ENCODE assay signal across 8 mouse cellular contexts in the genomic region with DNA sequence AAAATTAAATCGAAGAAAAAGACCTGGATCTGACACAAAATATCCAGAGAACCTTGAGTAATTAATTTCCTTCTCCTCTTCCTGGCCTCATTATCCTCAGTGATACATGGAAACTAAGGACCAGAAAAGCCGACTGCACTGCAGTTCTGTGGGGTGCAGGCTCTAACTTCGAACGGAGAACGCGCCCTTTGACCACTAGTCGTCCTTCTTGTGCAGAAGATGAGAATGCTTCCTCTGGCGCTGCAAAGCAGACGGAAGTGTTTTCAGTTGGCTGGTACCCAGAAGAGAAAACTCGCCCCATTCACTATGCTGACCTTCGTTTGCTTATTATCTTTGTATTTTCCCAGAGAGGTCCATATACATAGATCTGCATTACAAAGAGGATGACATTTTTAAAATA.
DNase-seq lines count a peak whose midpoint lies in the region; ATAC-seq and TF ChIP-seq lines count a peak whose summit lies in the region.

No protein-coding gene starts in this region.

- DNase-seq in liver, adult 2 months (ENCODE audit: extremely low read depth, low read depth, low spot score): peak; percentile 14
- no peak for DNase-seq in liver, embryonic 11.5 days (ENCODE audit: low spot score)
- peak; percentile 72 for DNase-seq in embryonic facial prominence, embryonic 10.5 days (ENCODE audit: low spot score)
- peak; percentile 50 to 58 for DNase-seq in lung, adult 18-20 months
- DNase-seq in testis, postnatal 14 days (ENCODE audit: low spot score): peak; percentile 45

- H3K79me2 ChIP-seq in liver, adult 2 months (ENCODE audit: control insufficient read depth, insufficient read depth, low read length): no peaks in the 10 kb centered on the region

- no peaks in the 10 kb centered on the region for H3K36me3 ChIP-seq in liver, adult 2 months (ENCODE audit: control insufficient read depth, insufficient read depth, low read length)
- no peaks in the 10 kb centered on the region for H3K36me3 ChIP-seq in liver, embryonic 11.5 days (ENCODE audit: control insufficient read depth, insufficient read depth, low read length)
- no peaks in the 10 kb centered on the region for H3K36me3 ChIP-seq in embryonic facial prominence, embryonic 10.5 days (replicated peaks)
- no peaks in the 10 kb centered on the region for H3K36me3 ChIP-seq in heart, embryonic 11.5 days (ENCODE audit: control insufficient read depth, insufficient read depth, low read length)
- H3K36me3 ChIP-seq in kidney, embryonic 16.5 days (ENCODE audit: insufficient read depth, low read length): no peaks in the 10 kb centered on the region
- no peaks in the 10 kb centered on the region for H3K36me3 ChIP-seq in neural tube, embryonic 14.5 days (ENCODE audit: control insufficient read depth, insufficient read depth, low read length)

- H3K4me3 ChIP-seq in liver, adult 2 months (ENCODE audit: insufficient read depth, low read depth, low read length): no peak overlapping the region
- no peak overlapping the region for H3K4me3 ChIP-seq in liver, embryonic 11.5 days (ENCODE audit: low read depth, low read length)
- H3K4me3 ChIP-seq in embryonic facial prominence, embryonic 10.5 days: no peak overlapping the region
- no peak overlapping the region for H3K4me3 ChIP-seq in heart, embryonic 11.5 days (ENCODE audit: low read depth, low read length)
- no peak overlapping the region for H3K4me3 ChIP-seq in kidney, embryonic 16.5 days (ENCODE audit: low read length)
- H3K4me3 ChIP-seq in neural tube, embryonic 14.5 days (ENCODE audit: low read depth, low read length): no peak overlapping the region

- no peaks in the 10 kb centered on the region for H3K4me1 ChIP-seq in liver, adult 2 months (ENCODE audit: control insufficient read depth, insufficient read depth, low read length)
- H3K4me1 ChIP-seq in liver, embryonic 11.5 days (replicated peaks; ENCODE audit: control insufficient read depth, insufficient read depth, low read length): no peaks in the 10 kb centered on the region
- peaks cover 3% of the 10 kb centered on the region; the same call in 1 of the 2 replicates for H3K4me1 ChIP-seq in embryonic facial prominence, embryonic 10.5 days
- no peaks in the 10 kb centered on the region for H3K4me1 ChIP-seq in heart, embryonic 11.5 days (ENCODE audit: control insufficient read depth, insufficient read depth, low read length)
- H3K4me1 ChIP-seq in kidney, embryonic 16.5 days (ENCODE audit: insufficient read depth, low read length): no peaks in the 10 kb centered on the region
- no peaks in the 10 kb centered on the region for H3K4me1 ChIP-seq in neural tube, embryonic 14.5 days (ENCODE audit: control insufficient read depth, insufficient read depth, low read length)

- H3K4me2 ChIP-seq in liver, embryonic 11.5 days: no peak overlapping the region
- no peak overlapping the region for H3K4me2 ChIP-seq in heart, embryonic 11.5 days
- no peak overlapping the region for H3K4me2 ChIP-seq in kidney, embryonic 16.5 days (replicated peaks; ENCODE audit: low read depth, low read length)
- H3K4me2 ChIP-seq in neural tube, embryonic 14.5 days (ENCODE audit: low read depth, low read length): no peak overlapping the region

- H3K27me3 ChIP-seq in liver, adult 2 months (ENCODE audit: control insufficient read depth, insufficient read depth, low read length): no peaks in the 10 kb centered on the region
- no peaks in the 10 kb centered on the region for H3K27me3 ChIP-seq in liver, embryonic 11.5 days (replicated peaks; ENCODE audit: control insufficient read depth, insufficient read depth, low read length)
- H3K27me3 ChIP-seq in embryonic facial prominence, embryonic 10.5 days (replicated peaks; ENCODE audit: low read depth, poor library complexity, severe bottlenecking): 0 out of 2 replicates have a peak, but pooled peaks cover 4% of the 10 kb centered on the region
- H3K27me3 ChIP-seq in heart, embryonic 11.5 days (ENCODE audit: control insufficient read depth, insufficient read depth, low read length): no peaks in the 10 kb centered on the region
- no peaks in the 10 kb centered on the region for H3K27me3 ChIP-seq in kidney, embryonic 16.5 days (ENCODE audit: insufficient read depth, low read length)
- H3K27me3 ChIP-seq in neural tube, embryonic 14.5 days (ENCODE audit: control insufficient read depth, insufficient read depth, low read length): no peaks in the 10 kb centered on the region

- H3K9me3 ChIP-seq in liver, embryonic 11.5 days (ENCODE audit: control insufficient read depth, low read length): no peaks in the 10 kb centered on the region
- H3K9me3 ChIP-seq in embryonic facial prominence, embryonic 10.5 days: no peaks in the 10 kb centered on the region
- H3K9me3 ChIP-seq in heart, embryonic 11.5 days (replicated peaks; ENCODE audit: control insufficient read depth, low read length): no peaks in the 10 kb centered on the region
- H3K9me3 ChIP-seq in kidney, embryonic 16.5 days (ENCODE audit: low read length): no peaks in the 10 kb centered on the region
- H3K9me3 ChIP-seq in neural tube, embryonic 14.5 days (ENCODE audit: control insufficient read depth, low read length): no peaks in the 10 kb centered on the region

- TF ChIP-seq POLR2A in liver, adult 2 months (IDR thresholded peaks at IDR 0.05; ENCODE audit: extremely low read depth, insufficient read depth, low read length): no peak

- WGBS in liver, adult 2 months: 12% methylated on average over 11 of the region's 11 CpGs
- WGBS in liver, embryonic 11.5 days: 15% methylated on average over 11 of the region's 11 CpGs
- 13% methylated on average over 11 of the region's 11 CpGs for WGBS in embryonic facial prominence, embryonic 10.5 days
- WGBS in heart, embryonic 11.5 days (ENCODE audit: insufficient replicate concordance): 12% methylated on average over 11 of the region's 11 CpGs
- 9% methylated on average over 11 of the region's 11 CpGs for WGBS in kidney, embryonic 16.5 days
- WGBS in neural tube, embryonic 14.5 days: 11% methylated on average over 11 of the region's 11 CpGs

- ATAC-seq in liver, embryonic 11.5 days (replicated peaks; ENCODE audit: low FRiP score): no peak
- 0 out of 2 replicates have a peak, but pooled peaks have one; percentile 26 for ATAC-seq in heart, embryonic 11.5 days (replicated peaks; ENCODE audit: insufficient number of reproducible peaks, low FRiP score, low TSS enrichment)
- ATAC-seq in kidney, embryonic 16.5 days (ENCODE audit: low FRiP score, low TSS enrichment): peak; percentile 77
- ATAC-seq in neural tube, embryonic 14.5 days (ENCODE audit: low read depth): peak; percentile 82

- H3K9ac ChIP-seq in liver, adult 2 months (ENCODE audit: low read depth, low read length): no peak overlapping the region
- H3K9ac ChIP-seq in liver, embryonic 11.5 days (ENCODE audit: low read depth, low read length): no peak overlapping the region
- no peak overlapping the region for H3K9ac ChIP-seq in heart, embryonic 11.5 days (ENCODE audit: low read depth, low read length)
- no peak overlapping the region for H3K9ac ChIP-seq in kidney, embryonic 16.5 days (replicated peaks; ENCODE audit: low read length)
- H3K9ac ChIP-seq in neural tube, embryonic 14.5 days (replicated peaks; ENCODE audit: low read depth, low read length): no peak overlapping the region

- H3K27ac ChIP-seq in liver, adult 2 months (replicated peaks; ENCODE audit: insufficient read depth, low read depth, low read length): no peak overlapping the region
- no peak overlapping the region for H3K27ac ChIP-seq in liver, embryonic 11.5 days (ENCODE audit: low read depth, low read length)
- H3K27ac ChIP-seq in embryonic facial prominence, embryonic 10.5 days (replicated peaks): no peak overlapping the region
- H3K27ac ChIP-seq in heart, embryonic 11.5 days (ENCODE audit: low read depth, low read length): no peak overlapping the region
- no peak overlapping the region for H3K27ac ChIP-seq in kidney, embryonic 16.5 days (ENCODE audit: low read length)
- no peak overlapping the region for H3K27ac ChIP-seq in neural tube, embryonic 14.5 days (ENCODE audit: low read depth, low read length)

- peak; percentile 71 for TF ChIP-seq CTCF in liver, adult 2 months (IDR thresholded peaks at IDR 0.05; ENCODE audit: low read depth, low read length)
